Mouse (Mus musculus) frontal cortex, postnatal 36 days (tissue): ENCODE results near the gene Cyfip2.

Experiments
- DNase-seq, 2 experiments: peaks; one replicate each; pipeline ENCODE4 v3.0.0; 2022; ENCODE audit warnings: low spot score in 2 of 2

The Cyfip2 gene

GRCm38 (mm10) chr11:46235334-46235733 lies 77.3 kb downstream of the Cyfip2 start, which contains the start of gene Fndc9:
Fndc9 (plus strand) TSS chr11:46235531.
- DNase-seq: peak; percentile 78 to 87

GRCm38 (mm10) chr11:46233966-46234365 lies 78.7 kb downstream of the Cyfip2 start:
- no peak for DNase-seq

DNA sequence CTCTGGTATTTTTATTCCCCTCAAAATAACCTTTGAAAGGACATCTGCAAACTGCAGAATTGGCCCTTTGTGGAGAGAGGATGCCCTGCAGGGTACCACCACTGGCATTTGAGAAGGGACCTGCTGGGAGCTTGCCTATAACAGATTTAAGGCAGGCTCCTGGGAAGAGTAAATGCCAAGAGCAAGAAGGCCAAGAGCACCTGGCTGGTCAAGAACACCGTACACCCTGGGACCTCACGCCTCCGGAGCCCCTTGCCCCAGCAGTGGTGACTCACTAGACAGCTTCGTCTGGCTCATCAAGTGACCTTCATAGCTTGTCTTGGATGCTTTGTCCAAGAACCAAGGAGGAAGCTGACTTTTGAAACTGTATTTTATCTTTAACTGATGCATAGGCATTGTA lies 79.9 kb downstream of the Cyfip2 start:
- no peak for DNase-seq

GRCm38 (mm10) chr11:46230184-46230583 lies 82.5 kb downstream of the Cyfip2 start:
- DNase-seq: no peak

DNA sequence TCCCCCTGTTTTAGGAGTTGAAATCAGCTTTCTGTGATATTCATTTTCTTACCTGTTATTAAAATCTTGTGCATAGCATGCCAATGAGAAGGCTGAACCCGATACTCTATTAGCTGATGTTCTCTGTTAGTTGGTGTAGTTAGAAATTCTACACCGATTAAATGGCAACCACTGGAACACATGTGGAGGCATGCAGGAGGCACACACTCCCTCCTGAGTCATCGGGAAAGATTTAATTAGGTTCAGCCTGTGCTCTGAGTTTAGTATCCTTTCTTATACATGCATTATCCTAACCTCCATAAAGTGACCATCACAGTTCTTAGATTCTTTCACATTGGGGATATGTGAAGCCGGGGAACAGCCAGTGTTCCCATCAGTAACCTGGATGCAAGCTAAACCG lies 87.3 kb downstream of the Cyfip2 start:
- DNase-seq: no peak

- no peak for DNase-seq
Observed at GRCm38 (mm10) chr11:46223575-46223974, 89.1 kb downstream of the Cyfip2 start.

- no peak for DNase-seq
Observed at GRCm38 (mm10) chr11:46220211-46220610, 92.4 kb downstream of the Cyfip2 start.

DNA sequence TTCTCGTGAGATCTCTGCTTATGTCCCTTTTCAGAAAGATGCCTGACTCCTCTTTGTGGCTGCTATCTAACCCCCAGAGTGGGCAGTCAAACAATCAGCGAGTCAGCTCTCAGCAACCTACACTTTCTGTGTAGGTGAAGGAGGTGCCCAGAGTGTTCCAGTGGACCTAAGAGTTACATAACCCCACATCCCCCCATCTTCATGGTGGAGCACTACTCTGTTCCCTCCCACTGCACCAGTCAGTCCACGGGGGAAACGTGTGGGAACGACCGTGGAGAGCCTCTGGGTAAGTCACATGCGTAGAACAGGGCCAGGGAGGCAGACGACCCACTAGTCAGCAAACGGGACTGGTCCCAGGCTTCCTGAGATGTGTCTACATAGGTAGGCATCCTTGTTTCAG lies 93.3 kb downstream of the Cyfip2 start:
- DNase-seq: peak in 1 of 2 experiments; percentile 38

DNA sequence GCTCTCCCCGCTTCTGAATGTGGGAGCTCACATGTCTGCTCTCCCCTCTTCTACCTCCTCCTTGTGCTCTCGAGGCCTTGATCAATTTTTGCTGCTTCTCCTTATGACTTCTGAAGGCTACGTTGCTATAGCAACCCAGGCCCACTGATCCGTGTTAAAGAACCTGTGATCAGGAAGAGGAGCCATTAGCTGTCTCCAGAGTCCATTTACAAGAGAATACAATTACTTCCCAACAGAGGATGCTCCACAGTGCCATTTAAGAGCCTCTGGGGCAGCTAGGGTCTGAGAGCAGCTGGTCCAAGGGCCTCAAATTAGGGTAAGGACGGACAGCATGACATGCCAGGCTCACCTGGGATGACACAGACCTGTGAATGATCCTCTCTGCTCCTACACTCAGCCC lies 94.1 kb downstream of the Cyfip2 start:
- DNase-seq: no peak

DNA sequence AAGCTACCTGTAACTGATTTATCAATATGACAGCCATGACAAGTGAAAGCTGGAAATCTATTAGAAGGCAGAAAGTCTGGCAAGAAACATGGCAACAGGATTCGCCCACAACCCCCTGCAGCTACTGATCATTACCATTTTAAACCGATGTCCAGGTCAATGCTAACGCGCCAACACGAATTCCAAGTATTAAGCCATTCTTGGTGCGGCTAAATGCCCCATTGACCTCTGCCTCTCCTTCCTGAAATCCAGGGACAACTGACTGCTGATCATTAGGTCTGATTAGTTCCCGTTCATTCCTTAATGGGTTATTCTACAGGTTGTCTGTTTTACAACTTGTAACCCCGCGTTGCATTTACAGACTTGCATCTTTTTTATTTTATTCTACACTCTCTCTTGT lies 95.0 kb downstream of the Cyfip2 start:
- DNase-seq: no peak

DNA sequence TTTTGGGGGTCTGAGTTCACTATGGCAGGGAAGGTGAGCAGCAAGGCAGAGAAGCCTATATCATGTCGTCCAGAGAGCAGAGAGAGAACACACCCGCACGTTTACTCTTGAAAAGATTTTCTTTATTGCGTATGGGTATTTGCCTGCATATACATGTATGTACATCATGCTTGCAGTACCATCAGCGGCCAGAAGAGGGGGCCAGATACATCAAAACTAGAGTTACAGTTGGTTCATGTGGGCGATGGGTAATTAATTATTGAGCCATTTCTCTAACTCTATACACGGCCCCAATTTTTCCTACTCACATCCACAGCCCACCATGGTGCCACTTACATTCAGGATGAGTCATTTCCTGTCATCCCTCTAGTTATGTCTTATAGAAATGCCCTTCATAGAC lies 96.0 kb downstream of the Cyfip2 start:
- DNase-seq: peak in 1 of 2 experiments; percentile 66

DNA sequence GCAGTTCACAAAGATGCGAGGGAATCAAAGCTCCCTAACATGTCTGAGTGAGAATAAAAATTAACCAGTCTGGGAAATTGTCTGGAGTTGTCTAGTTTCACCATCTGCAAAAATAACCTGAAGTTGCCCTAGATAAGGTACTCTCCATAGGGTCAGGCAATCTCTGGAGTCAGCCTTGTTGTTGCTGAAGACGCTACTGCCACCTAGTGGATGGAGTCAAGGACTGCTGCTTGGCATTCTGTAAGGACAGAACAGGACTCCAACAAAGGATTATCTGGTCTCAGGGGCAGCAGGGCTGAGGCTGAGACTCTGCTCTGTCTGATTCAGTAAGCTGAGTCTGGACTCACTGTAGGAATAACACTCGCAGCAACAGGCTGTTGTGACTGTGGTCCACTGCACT lies 97.3 kb downstream of the Cyfip2 start:
- DNase-seq: peak in 1 of 2 experiments; percentile 74

DNA sequence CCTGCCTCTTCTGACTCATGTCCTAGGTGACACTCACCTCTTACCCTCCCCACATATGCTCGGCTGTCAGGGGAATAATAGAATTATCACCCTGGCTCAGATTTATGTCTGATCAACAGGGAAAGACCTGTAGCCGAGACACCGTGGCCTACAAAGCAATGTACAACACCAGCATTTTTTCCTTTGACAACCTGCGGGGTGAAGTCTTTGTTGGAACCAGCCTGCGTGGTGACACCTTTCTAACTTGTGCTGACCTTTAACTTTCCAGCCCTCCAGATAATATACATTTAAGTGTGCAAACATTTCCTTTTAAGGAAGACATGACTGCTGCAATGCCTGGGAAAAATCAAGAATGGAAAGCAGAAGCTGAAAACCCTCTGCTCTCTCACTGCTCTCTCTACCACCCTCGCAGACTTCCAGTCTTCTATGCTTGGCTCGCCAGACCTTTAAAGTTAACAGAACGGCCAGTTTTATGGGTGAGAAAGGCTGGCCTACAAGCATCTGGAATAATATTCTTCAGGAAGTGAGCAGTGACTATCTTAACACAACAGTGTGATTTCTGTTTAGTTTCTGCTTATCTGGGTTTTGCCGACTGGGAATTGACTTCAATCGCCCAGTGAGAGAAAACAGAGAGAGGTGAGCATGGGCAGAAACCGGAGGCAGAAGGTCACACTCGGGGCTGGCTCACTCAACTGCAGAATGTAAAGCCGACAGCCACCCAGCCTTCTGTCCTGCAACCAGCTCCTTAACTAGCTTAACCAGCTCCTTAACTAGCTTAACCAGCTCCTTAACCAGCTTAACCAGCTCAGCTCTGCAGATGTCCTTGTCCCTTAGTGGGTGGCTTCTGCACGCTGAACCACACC lies 98.1 kb downstream of the Cyfip2 start:
- no peak for DNase-seq

- no peak for DNase-seq
Observed at GRCm38 (mm10) chr11:46213844-46214243, 98.8 kb downstream of the Cyfip2 start.

GRCm38 (mm10) chr11:46211858-46212257 lies 100.8 kb downstream of the Cyfip2 start:
- no peak for DNase-seq

- DNase-seq: no peak
Observed at GRCm38 (mm10) chr11:46209884-46210283, 102.8 kb downstream of the Cyfip2 start.

- no peak for DNase-seq
Observed at GRCm38 (mm10) chr11:46205639-46206409, 106.8 kb downstream of the Cyfip2 start.

GRCm38 (mm10) chr11:46204841-46205240 lies 107.8 kb downstream of the Cyfip2 start:
- no peak for DNase-seq

- no peak for DNase-seq
Observed at GRCm38 (mm10) chr11:46202547-46202887, 110.1 kb downstream of the Cyfip2 start.

DNA sequence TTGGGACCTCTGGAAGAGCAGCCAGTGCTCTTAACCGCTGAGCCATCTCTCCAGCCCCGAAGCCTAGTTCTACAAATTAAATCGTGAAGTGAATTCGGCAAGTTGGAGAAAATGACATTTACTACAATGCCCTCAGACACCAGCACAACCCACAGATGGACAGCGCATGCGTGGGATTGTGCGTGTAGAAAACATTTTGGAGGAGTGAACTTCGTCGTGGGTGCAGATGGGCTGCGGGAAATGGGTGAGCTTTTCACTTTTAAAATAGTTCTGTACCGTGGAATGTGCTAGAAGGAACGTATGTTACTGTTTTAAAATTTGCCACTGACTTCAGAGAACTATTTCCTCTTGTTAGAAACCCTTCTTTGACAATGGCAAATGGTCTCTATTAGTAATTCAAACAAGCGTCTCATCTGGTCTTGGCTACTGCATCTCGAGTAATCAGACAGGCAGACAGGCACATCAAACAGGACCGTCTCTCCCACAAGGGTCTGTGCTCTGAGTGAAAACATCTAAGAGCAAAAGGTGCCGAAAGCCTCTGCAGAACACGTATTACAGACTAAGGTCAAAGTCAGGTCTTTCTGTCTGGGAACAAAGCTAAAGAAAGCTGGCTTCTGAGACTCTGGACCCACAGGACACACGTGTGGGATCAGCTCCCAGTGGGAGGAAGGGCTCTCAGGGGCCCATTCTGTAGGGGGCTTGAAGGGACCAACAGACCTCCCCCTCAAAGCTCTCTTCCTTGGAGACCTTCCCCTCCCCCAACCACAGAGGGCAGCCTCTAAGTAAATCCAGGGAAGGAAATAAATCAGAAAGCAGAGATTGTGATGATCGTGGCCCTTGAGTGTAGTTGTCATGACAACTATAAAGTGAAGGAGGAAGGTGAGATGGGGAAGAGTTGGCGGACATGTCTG lies 110.8 kb downstream of the Cyfip2 start:
- DNase-seq: peak; percentile 74 to 81

- no peak for DNase-seq
Observed at GRCm38 (mm10) chr11:46200664-46201063, 112.0 kb downstream of the Cyfip2 start.

DNA sequence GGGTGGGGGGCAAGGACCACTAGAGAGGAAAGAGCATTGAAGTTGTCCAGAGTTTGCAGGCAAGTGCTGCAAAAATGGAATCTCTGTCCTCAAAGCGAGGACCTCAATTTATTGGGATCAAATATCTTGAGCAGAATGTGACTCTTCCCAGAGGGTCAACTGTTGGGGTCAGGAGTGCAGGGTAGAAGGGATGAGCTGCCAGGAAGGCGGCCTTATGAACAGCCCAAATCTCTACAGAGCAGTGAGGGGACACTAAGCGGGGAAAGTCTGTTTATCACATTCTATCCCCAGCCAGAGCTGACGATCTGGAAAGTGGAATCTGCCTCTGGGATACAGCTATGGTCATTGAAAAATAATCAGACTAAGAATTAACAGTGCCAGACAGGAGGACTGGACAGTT lies 118.5 kb downstream of the Cyfip2 start:
- DNase-seq: no peak
